Mouse (Mus musculus) liver, adult 2 months (tissue): ENCODE measurements around the gene Sarm1. TPM values are rescaled to one million over a fixed set of nuclear protein-coding genes. Genes with fewer than 3 reads are reported as not detected.

Experiments used
- DNase-seq: peaks from one replicate; pipeline ENCODE4 v3.0.0-alpha.2; 2011; ENCODE audit warnings: low read depth, low spot score; ENCODE audit errors: extremely low read depth
- H3K27ac ChIP-seq: fragments of 200-500 bp; replicated peaks from 2 replicates; pipeline ENCODE4 v1.5.1; 2012; ENCODE audit warnings: low read depth, mild to moderate bottlenecking, control low read depth, inconsistent platforms, low read length; ENCODE audit not compliant: insufficient read depth
- H3K27me3 ChIP-seq: fragments of 200-500 bp; 2 replicates; pipeline ENCODE4 v1.6.1; 2012; ENCODE audit warnings: mild to moderate bottlenecking, moderate library complexity, low read length, inconsistent platforms; ENCODE audit not compliant: control insufficient read depth, insufficient read depth
- H3K36me3 ChIP-seq: fragments of 200-500 bp; 2 replicates; pipeline ENCODE4 v1.6.1; 2012; ENCODE audit warnings: low read length, inconsistent platforms; ENCODE audit not compliant: control insufficient read depth, insufficient read depth
- H3K4me1 ChIP-seq: fragments of 200-500 bp; 2 replicates; pipeline ENCODE4 v1.6.1; 2011; ENCODE audit warnings: low read length; ENCODE audit not compliant: control insufficient read depth, insufficient read depth
- H3K4me3 ChIP-seq: fragments of 200-500 bp; 2 replicates; pipeline ENCODE4 v1.5.1; 2011; ENCODE audit warnings: low read depth, mild to moderate bottlenecking, control low read depth, low read length, moderate library complexity; ENCODE audit not compliant: insufficient read depth
- H3K79me2 ChIP-seq: fragments of 200-500 bp; 2 replicates; pipeline ENCODE4 v1.6.1; 2012; ENCODE audit warnings: inconsistent platforms, mild to moderate bottlenecking, low read length, moderate library complexity; ENCODE audit not compliant: control insufficient read depth, insufficient read depth
- H3K9ac ChIP-seq: fragments of 200-500 bp; 2 replicates; pipeline ENCODE4 v1.6.1; 2012; ENCODE audit warnings: low read depth, mild to moderate bottlenecking, control low read depth, inconsistent platforms, low read length
- CTCF ChIP-seq: fragments of 200-500 bp; IDR thresholded peaks from 2 replicates; pipeline ENCODE4 v1.5.1; 2011; ENCODE audit warnings: low read depth, low read length, control low read depth
- POLR2A ChIP-seq: fragments of 200-500 bp; IDR thresholded peaks from 2 replicates; pipeline ENCODE4 v1.6.1; 2011; ENCODE audit warnings: low read length, control low read depth; ENCODE audit not compliant: insufficient read depth; ENCODE audit errors: extremely low read depth
- WGBS: fragments of 180-500 bp; shearing (Covaris S2); methylation state at CpG from one replicate; pipeline ENCODE4 v1.1.7; 2018; 5-methylcytosine and 5-hydroxymethylcytosine counted together
- polyA plus RNA-seq: library from polyadenylated mRNA; depleted of rRNA; stranded (reverse); fragments of >200 nt; gene quantifications from 2 replicates; pipeline ENCODE4 v1.2.3, GENCODE M21; 2012
- total RNA-seq: library from RNA; depleted of rRNA; stranded (reverse); fragments of >200 nt; gene quantifications from 2 replicates; pipeline ENCODE4 v1.2.3, GENCODE M21; 2014

Sarm1 gene
- total and polyA plus RNA-seq, 2 experiments, result 0.09 to 0.21 TPM

- Histone ChIP-seq H3K4me3 (no peak overlapping the region), H3K79me2 (no peaks in the 10 kb centered on the region), H3K36me3 (no peaks in the 10 kb centered on the region), H3K27me3 (no peaks in the 10 kb centered on the region), H3K27ac (no peak overlapping the region), H3K4me1 (no peaks in the 10 kb centered on the region), H3K9ac (no peak overlapping the region)
- no peak for DNase-seq
- WGBS, result 67% methylated on average over 3 of the region's 3 CpGs
- TF ChIP-seq POLR2A (no peak), CTCF (no peak)
Observed at GRCm38 (mm10) chr11:78438399-78438930, 59.1 kb downstream of the Sarm1 start.

GRCm38 (mm10) chr11:78437182-78437581 is 60.4 kb downstream of the Sarm1 start:
- WGBS, result 72% methylated on average over 7 of the region's 7 CpGs
- no peak for DNase-seq
- Histone ChIP-seq H3K4me3 (no peak overlapping the region), H3K9ac (no peak overlapping the region), H3K27me3 (no peaks in the 10 kb centered on the region), H3K4me1 (no peaks in the 10 kb centered on the region), H3K27ac (no peak overlapping the region), H3K79me2 (no peaks in the 10 kb centered on the region), H3K36me3 (no peaks in the 10 kb centered on the region)
- TF ChIP-seq CTCF (no peak), POLR2A (no peak)

- 18% methylated on average over 19 of the region's 19 CpGs for WGBS
Observed at GRCm38 (mm10) chr11:78435776-78436349, 61.7 kb downstream of the Sarm1 start.

GRCm38 (mm10) chr11:78434052-78434451 is 63.5 kb downstream of the Sarm1 start:
- H3K27ac ChIP-seq, result no peak overlapping the region
- no peaks in the 10 kb centered on the region for H3K4me1 ChIP-seq
- no peak for DNase-seq
- WGBS, result 75% methylated on average over 4 of the region's 4 CpGs
- H3K79me2 ChIP-seq, result no peaks in the 10 kb centered on the region
- no peak overlapping the region for H3K9ac ChIP-seq
- TF ChIP-seq POLR2A, result no peak
- TF ChIP-seq CTCF, result no peak
- no peak overlapping the region for H3K4me3 ChIP-seq
- H3K27me3 ChIP-seq, result no peaks in the 10 kb centered on the region
- no peaks in the 10 kb centered on the region for H3K36me3 ChIP-seq

More at GRCm38 (mm10) chr11:78435776-78436349, 61.7 kb downstream of the Sarm1 start:
- Histone ChIP-seq H3K4me1 (no peaks in the 10 kb centered on the region), H3K4me3 (no peak overlapping the region), H3K36me3 (no peaks in the 10 kb centered on the region), H3K79me2 (no peaks in the 10 kb centered on the region), H3K27ac (no peak overlapping the region), H3K27me3 (no peaks in the 10 kb centered on the region), H3K9ac (no peak overlapping the region)
- TF ChIP-seq POLR2A, result no peak
- TF ChIP-seq CTCF, result peak; percentile 71
- no peak for DNase-seq

GRCm38 (mm10) chr11:78431176-78431575 is 66.4 kb downstream of the Sarm1 start:
- TF ChIP-seq POLR2A, result no peak
- TF ChIP-seq CTCF, result no peak
- Histone ChIP-seq H3K4me1 (peaks cover 4% of the 10 kb centered on the region), H3K27me3 (no peaks in the 10 kb centered on the region), H3K9ac (no peak overlapping the region), H3K4me3 (no peak overlapping the region), H3K79me2 (no peaks in the 10 kb centered on the region), H3K36me3 (no peaks in the 10 kb centered on the region), H3K27ac (no peak overlapping the region)
- no peak for DNase-seq
- 89% methylated on average over 10 of the region's 10 CpGs for WGBS

GRCm38 (mm10) chr11:78430195-78430878 is 67.2 kb downstream of the Sarm1 start:
- Histone ChIP-seq H3K27ac (no peak overlapping the region), H3K4me3 (no peak overlapping the region), H3K36me3 (no peaks in the 10 kb centered on the region), H3K9ac (no peak overlapping the region), H3K79me2 (no peaks in the 10 kb centered on the region), H3K4me1 (peaks cover 4% of the 10 kb centered on the region), H3K27me3 (no peaks in the 10 kb centered on the region)
- TF ChIP-seq CTCF, result no peak
- no peak for TF ChIP-seq POLR2A
- 76% methylated on average over 11 of the region's 11 CpGs for WGBS
- no peak for DNase-seq
